Mouse (Mus musculus) heart, postnatal 25 days (tissue): ENCODE results near the gene Ergic1. TPM values are rescaled to one million over a fixed set of nuclear protein-coding genes. Genes with fewer than 3 reads are reported as not detected.

Experiments
- DNase-seq: peaks from one replicate; pipeline ENCODE4 v3.0.0; 2022; ENCODE audit warnings: low spot score
- intact Hi-C: fragments of 180-260 bp; cut with DNase I; formaldehyde crosslinking; loops from one replicate; pipeline ENCODE4 v1.15.1; 2025
- total RNA-seq, 2 experiments: library from RNA; stranded (reverse); gene quantifications; 2 replicates each; pipeline ENCODE4 v1.2.3; 2021

Gene Ergic1
- total RNA-seq, 2 experiments from 2014 or later, result 54.2 to 58.4 TPM

GRCm38 (mm10) chr17:26677711-26678637 is 116.7 kb downstream of the Ergic1 start:
- intact Hi-C loops, result loop anchor here (2.0 kb wide), 1 partner anchor 37 kb away; the partner anchor contains the start of gene Crebrf
- DNase-seq, result no peak

GRCm38 (mm10) chr17:26681276-26681675 is 120.0 kb downstream of the Ergic1 start:
- no peak for DNase-seq

GRCm38 (mm10) chr17:26686334-26687000 is 125.2 kb downstream of the Ergic1 start:
- no peak for DNase-seq
- intact Hi-C loops, result no loop called here

More at GRCm38 (mm10) chr17:26681276-26681675, 120.0 kb downstream of the Ergic1 start:
- intact Hi-C loops, result no loop called here

GRCm38 (mm10) chr17:26688795-26689735 is 127.8 kb downstream of the Ergic1 start:
- DNase-seq, result no peak

GRCm38 (mm10) chr17:26689810-26690209 is 128.5 kb downstream of the Ergic1 start:
- intact Hi-C loops, result no loop called here
- no peak for DNase-seq

More at GRCm38 (mm10) chr17:26688795-26689735, 127.8 kb downstream of the Ergic1 start:
- intact Hi-C loops, result no loop called here

DNA sequence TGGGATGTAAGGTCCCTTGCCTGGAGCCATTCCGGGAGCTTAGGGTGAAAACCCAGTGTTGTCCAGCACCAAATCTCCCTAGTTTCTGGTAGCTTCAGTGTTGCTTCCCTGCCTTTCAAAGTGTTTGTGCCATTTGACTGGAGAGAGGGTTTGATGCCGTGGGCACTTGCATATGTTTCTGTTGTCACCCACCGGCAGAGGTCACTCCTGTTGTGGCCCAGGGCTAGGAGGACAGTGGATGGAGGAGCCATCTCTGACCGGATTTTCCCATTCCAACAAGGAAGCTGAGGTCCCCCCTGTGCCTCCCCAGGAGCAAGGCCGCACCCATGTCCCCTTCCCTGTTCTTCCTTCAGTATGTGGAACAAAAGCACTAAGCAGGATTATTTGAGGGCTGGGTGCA is 128.9 kb downstream of the Ergic1 start:
- intact Hi-C loops, result no loop called here
- DNase-seq, result no peak

DNA sequence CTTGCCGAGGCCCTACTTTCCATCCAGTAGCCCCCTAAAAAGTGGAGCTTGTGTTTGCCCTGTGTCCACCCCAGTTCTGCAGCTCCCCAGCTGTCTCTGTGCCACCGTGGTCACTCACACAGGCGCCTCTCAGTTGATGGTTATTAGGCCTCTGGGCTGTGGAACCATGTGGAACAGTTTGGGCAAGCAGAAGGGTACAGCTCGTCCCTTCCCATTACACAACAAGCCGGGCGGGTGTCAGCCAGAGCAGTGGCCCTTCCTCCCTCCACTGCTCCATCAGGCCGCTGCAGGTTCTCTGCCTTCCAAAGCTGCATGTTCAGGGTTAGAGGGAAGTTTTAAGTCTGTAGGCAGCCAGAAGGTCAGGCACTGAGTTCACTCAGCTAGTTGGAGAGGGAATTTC is 129.8 kb downstream of the Ergic1 start:
- peak; percentile 20 for DNase-seq
- intact Hi-C loops, result no loop called here

- no peak for DNase-seq
- intact Hi-C loops, result no loop called here
Observed at GRCm38 (mm10) chr17:26693424-26693823, 132.1 kb downstream of the Ergic1 start.

- DNase-seq, result no peak
- intact Hi-C loops, result no loop called here
Observed at GRCm38 (mm10) chr17:26694171-26694570, 132.9 kb downstream of the Ergic1 start.

DNA sequence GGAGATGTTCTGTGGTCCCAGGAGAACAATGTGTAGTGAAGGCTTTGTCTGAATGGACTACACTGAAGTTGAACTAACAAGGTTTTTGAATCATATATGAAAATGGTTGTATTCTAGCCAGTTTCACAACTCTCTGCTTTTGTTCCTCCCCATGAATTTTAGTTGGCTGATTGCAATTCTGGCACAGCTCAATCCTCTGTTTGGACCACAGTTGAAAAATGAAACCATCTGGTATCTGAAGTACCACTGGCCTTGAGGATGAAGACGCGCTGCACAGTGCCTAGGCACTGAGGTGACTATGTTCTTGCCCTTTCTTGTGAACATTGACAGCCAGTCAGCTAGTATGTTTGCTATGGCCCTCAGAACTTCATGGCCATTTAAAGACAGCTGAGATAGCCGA is 133.9 kb downstream of the Ergic1 start:
- intact Hi-C loops, result no loop called here
- DNase-seq, result no peak

DNA sequence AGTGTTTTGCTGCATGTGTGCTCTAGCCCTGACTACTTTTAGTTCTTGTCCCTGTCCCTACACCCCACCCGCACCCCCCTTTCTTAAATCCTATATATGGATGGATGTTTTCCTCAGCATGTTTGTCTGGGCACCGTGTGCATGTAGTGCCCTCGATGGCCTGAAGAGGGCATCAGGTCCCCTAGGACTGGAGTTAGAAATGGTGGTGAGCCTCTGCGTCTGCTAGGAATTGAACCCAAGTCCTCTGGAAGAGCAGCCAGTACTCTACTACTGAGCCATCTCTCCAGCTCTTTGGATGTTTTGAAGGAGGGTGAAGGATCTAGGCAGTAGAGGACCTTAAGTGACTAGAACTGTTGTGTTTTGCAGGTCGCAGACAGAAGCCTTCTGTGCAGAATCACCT is 137.6 kb downstream of the Ergic1 start:
- intact Hi-C loops, result no loop called here
- DNase-seq, result no peak

GRCm38 (mm10) chr17:26699819-26700616 is 138.7 kb downstream of the Ergic1 start:
- peak; percentile 6 for DNase-seq

DNA sequence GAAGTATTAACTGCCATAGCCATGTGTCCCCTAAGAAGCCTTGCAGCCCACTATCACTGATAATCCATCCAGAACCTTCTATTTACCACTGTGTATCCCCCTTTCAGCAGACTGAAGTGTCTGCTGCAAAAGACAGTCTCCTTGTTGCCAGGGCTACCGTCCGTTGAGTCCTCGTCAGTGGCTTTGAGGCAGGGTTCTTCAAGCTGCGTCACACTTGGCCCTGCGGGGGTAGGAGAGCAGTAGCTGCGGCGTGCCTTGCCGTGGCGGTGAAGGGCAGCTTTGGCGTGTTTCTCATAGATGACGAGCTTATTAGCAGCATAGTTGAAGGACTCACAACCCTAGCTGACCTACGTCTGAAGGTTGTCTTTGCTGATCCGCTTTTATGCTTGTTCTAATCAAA is 140.3 kb downstream of the Ergic1 start:
- intact Hi-C loops, result no loop called here
- DNase-seq, result no peak

More at GRCm38 (mm10) chr17:26699819-26700616, 138.7 kb downstream of the Ergic1 start:
- intact Hi-C loops, result no loop called here

- intact Hi-C loops, result no loop called here
Observed at GRCm38 (mm10) chr17:26702621-26703020, 141.3 kb downstream of the Ergic1 start.

DNA sequence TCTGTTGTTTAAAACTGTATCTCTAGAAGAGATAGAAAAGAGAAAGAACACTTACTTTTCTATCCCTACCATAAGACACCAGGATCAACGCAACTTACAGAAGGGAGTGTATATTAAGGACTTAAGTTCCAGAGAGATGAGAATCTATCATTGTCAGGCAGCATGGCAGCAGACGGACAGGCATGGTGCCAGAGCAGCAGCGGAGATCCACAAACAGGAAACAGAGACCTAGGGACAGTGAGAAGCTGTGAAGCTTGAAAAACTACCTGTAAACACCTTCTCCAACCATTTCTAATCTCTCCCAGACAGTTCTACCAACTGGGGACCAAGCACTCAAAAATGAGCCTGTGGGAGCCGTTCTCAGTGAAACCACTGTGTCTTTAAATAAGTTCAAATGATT is 142.4 kb downstream of the Ergic1 start:
- no peak for DNase-seq
- intact Hi-C loops, result no loop called here

More at GRCm38 (mm10) chr17:26702621-26703020, 141.3 kb downstream of the Ergic1 start:
- no peak for DNase-seq

DNA sequence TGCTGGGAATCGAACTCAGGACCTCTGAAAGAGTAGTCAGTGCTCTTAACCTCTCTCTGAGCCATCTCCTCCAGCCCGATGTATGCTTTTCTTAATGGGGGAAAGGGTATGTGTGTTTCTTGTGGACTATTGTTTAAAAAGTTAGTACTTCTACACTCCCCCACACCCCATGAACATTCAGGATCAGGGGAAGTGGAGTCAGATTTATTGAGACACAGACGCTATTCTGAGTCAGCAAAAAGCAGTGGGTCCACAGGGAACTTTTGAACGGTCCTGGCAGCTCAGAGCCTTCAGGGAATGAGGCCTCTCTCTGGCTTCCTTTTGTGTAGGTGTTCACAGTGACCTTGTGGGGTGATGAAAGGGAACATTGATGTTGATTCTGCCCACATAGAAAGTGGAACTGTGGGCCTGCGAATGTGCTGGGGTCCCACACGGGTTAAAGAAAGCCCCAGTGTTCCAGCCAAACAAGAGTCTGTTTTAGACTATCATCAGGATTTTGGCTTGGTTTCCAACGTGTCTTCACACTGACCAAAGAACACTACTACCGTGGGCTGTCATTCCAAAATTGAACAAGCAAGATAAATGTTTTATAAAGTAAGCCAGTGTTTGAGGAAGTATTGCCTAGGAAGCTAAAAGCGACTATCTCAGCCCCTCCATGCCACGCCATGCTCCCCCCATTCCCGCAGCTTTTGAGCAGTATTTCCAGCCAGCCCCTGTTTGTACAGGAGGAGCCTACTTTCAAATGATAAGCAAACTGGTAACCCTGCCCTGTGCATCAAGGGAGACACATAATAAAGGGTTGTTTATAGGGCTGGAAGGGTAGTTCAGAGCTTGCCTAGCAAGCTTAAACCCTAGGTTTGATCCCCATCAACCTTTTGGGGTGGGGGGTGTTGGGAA is 144.4 kb downstream of the Ergic1 start:
- intact Hi-C loops, result no loop called here
- DNase-seq, result no peak
